Mouse (Mus musculus): ENCODE data around the gene Kif20b. TPM values are rescaled to one million over a fixed set of nuclear protein-coding genes. Genes with fewer than 3 reads are reported as not detected.

Kif20b gene
- 23.8 and 26.5 TPM in 2 replicates for total RNA-seq (2023)

DNA sequence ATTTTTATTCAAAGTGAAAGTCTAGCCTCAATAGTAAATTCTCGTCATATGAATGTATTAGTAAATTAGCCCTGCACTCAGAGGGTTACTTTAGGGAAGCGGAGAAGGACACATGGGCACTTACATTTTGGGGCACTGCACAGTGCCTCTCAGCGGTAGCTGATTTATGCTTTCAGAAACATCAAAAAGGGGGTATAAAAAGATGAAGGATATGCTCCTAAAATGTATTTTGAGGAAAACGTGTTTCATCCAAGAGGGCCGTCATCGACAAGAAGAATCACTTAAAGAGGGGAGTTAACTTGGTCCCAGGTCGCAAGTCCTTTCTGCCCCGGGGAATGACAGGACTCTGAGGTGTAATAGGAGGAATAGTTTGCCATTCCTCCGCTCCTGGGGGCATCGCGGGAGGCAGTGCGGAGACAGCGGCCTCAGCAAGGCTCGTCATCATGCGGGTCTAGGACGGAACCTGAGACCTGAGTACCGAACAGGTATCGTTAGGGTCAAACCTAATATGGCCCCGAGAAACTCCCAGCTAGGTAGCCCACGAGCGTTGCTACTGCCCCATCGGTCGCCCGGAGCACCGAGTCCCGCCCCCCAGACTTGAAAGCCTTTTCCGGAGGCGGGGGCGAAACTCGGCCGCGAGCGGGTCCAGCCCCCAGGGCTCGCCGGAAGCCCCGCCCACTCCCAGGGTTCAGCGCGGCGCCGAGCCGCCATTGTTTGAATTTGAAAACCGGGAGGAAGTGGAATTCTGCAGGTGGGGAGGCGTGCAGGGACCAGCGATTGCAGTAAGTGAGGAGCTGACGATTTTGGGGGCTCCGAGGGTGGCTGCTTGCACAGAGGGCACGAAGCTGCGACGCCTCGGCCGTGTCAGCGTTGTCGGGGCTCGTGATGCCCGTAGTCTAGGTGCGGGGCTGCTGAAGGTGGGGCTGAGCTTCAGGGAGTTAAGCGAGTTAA, at the start of gene Kif20b:
Gene Kif20b, plus strand, starts transcription at position 710 of the 951 bp plus-strand sequence.

DNA sequence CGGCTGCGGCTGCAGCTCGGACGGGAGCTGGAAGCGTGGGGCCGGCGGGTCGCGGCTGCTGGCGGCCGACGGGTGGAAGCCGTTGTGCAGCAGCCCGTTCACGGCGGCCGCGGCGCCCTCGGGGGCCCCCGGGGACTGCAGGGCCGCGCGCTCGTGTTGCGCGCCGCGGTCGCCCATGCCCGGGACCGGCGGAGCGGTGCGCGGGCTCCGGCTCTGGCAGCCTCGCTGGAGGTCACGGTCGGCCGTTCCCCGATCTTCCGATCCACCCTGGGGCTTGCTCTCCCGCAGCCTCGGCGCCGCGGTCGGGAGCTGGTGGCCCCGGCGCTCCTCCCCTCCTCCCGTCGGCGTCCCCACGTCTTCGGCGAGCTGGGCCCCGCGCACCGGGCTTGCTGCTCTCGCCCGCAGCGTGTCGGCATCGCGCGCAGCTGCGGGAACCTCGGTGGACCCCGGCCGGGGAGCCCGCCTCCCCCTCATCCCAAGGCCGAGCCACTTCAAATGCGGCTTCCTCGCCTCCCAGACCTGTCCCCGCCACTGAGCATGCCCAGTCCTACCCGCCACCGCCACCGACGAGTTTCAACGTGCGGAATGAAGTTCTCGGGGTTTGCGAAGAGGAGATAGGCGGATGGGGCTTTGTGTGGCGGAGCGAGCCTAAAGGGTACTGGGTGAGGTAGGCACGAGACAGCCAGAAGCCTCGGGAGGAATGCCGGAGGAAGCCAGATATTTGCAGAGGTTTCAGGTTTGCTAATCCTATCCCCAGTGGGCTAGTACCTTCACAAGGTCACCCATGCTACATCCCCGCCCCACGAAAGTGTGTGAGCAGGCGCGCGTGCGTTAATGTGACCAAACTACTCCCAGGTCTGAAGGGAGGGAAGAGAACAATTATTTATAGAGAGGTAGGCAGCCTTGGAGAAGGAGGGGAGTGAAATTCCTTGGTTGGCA, 43.3 kb upstream of the Kif20b start, which contains the start of gene Pank1:
Gene Pank1, minus strand, starts transcription at position 853 of the 939 bp plus-strand sequence.

Other genes starting within 250 kb of the Kif20b start
- gene Slc16a12, start 175.1 kb upstream of the Kif20b start, total RNA-seq (2023): not detected in 2 replicates
- gene Pank1, start 42.9 kb upstream of the Kif20b start, total RNA-seq (2023): 1.2 and 1.3 TPM in 2 replicates